Mouse (Mus musculus): ENCODE data around the gene Nrxn1. TPM values are rescaled to one million over a fixed set of nuclear protein-coding genes. Genes with fewer than 3 reads are reported as not detected.

The Nrxn1 gene
- total RNA-seq, 2 experiments from 2014 or later: 660 to 736 TPM

GRCm38 (mm10) chr17:90997714-90998113 is 95.2 kb downstream of the Nrxn1 start:
- intact Hi-C loops (cut with DNase I): no loop called here

GRCm38 (mm10) chr17:90995436-90995835 is 97.4 kb downstream of the Nrxn1 start:
- DNase-seq (ENCODE audit: low spot score in 2 of 2): no peak
- intact Hi-C loops (cut with DNase I): no loop called here

More at GRCm38 (mm10) chr17:90997714-90998113, 95.2 kb downstream of the Nrxn1 start:
- DNase-seq (ENCODE audit: low spot score in 2 of 2): no peak

- DNase-seq (ENCODE audit: low spot score in 2 of 2): no peak
- intact Hi-C loops (cut with DNase I): loop anchor here (5.0 kb wide), 1 partner anchor 93 kb away; no protein-coding TSS in a partner anchor
Observed at GRCm38 (mm10) chr17:90994247-90994646, 98.6 kb downstream of the Nrxn1 start.

- intact Hi-C loops (cut with DNase I): loop anchor here (5.0 kb wide), 1 partner anchor 97 kb away; no protein-coding TSS in a partner anchor
- DNase-seq (ENCODE audit: low spot score in 2 of 2): no peak
Observed at GRCm38 (mm10) chr17:90990747-90991146, 102.1 kb downstream of the Nrxn1 start.

- DNase-seq (ENCODE audit: low spot score in 2 of 2): peak; percentile 6 to 9
- intact Hi-C loops (cut with DNase I): no loop called here
Observed at GRCm38 (mm10) chr17:90962904-90963531, 129.9 kb downstream of the Nrxn1 start.

GRCm38 (mm10) chr17:90955221-90955620 is 137.7 kb downstream of the Nrxn1 start:
- DNase-seq (ENCODE audit: low spot score in 2 of 2): no peak
- intact Hi-C loops (cut with DNase I): no loop called here

- no peak for DNase-seq (ENCODE audit: low spot score in 2 of 2)
- intact Hi-C loops (cut with DNase I): no loop called here
Observed at GRCm38 (mm10) chr17:90934929-90935328, 157.9 kb downstream of the Nrxn1 start.

GRCm38 (mm10) chr17:90913320-90913719 is 179.6 kb downstream of the Nrxn1 start:
- intact Hi-C loops (cut with DNase I): no loop called here

GRCm38 (mm10) chr17:90912746-90913145 is 180.1 kb downstream of the Nrxn1 start:
- intact Hi-C loops (cut with DNase I): no loop called here

More at GRCm38 (mm10) chr17:90913320-90913719, 179.6 kb downstream of the Nrxn1 start:
- no peak for DNase-seq (ENCODE audit: low spot score in 2 of 2)

GRCm38 (mm10) chr17:90912341-90912740 is 180.5 kb downstream of the Nrxn1 start:
- intact Hi-C loops (cut with DNase I): no loop called here
- DNase-seq (ENCODE audit: low spot score in 2 of 2): no peak

More at GRCm38 (mm10) chr17:90912746-90913145, 180.1 kb downstream of the Nrxn1 start:
- DNase-seq (ENCODE audit: low spot score in 2 of 2): no peak

- intact Hi-C loops (cut with DNase I): no loop called here
- no peak for DNase-seq (ENCODE audit: low spot score in 2 of 2)
Observed at GRCm38 (mm10) chr17:90906118-90907093, 186.5 kb downstream of the Nrxn1 start.

GRCm38 (mm10) chr17:90905143-90905542 is 187.7 kb downstream of the Nrxn1 start:
- intact Hi-C loops (cut with DNase I): no loop called here

GRCm38 (mm10) chr17:90892327-90893259 is 200.3 kb downstream of the Nrxn1 start:
- intact Hi-C loops (cut with DNase I): no loop called here
- DNase-seq (ENCODE audit: low spot score in 2 of 2): peak; percentile 58 to 89

More at GRCm38 (mm10) chr17:90905143-90905542, 187.7 kb downstream of the Nrxn1 start:
- no peak for DNase-seq (ENCODE audit: low spot score in 2 of 2)

GRCm38 (mm10) chr17:90891711-90892110 is 201.2 kb downstream of the Nrxn1 start:
- intact Hi-C loops (cut with DNase I): no loop called here
- no peak for DNase-seq (ENCODE audit: low spot score in 2 of 2)

- intact Hi-C loops (cut with DNase I): no loop called here
- no peak for DNase-seq (ENCODE audit: low spot score in 2 of 2)
Observed at GRCm38 (mm10) chr17:90857225-90857624, 235.6 kb downstream of the Nrxn1 start.

GRCm38 (mm10) chr17:90843876-90844275 is 249.0 kb downstream of the Nrxn1 start:
- intact Hi-C loops (cut with DNase I): no loop called here
- DNase-seq (ENCODE audit: low spot score in 2 of 2): no peak

GRCm38 (mm10) chr17:90843072-90843611 is 249.7 kb downstream of the Nrxn1 start:
- no peak for DNase-seq (ENCODE audit: low spot score in 2 of 2)
- intact Hi-C loops (cut with DNase I): no loop called here

GRCm38 (mm10) chr17:90837022-90837414 is 255.9 kb downstream of the Nrxn1 start:
- no peak for DNase-seq (ENCODE audit: low spot score in 2 of 2)

More at GRCm38 (mm10) chr17:90837022-90837414, 255.9 kb downstream of the Nrxn1 start:
- intact Hi-C loops (cut with DNase I): no loop called here

Data from left cerebral cortex, postnatal 14 days (tissue).